In the genomic region with DNA sequence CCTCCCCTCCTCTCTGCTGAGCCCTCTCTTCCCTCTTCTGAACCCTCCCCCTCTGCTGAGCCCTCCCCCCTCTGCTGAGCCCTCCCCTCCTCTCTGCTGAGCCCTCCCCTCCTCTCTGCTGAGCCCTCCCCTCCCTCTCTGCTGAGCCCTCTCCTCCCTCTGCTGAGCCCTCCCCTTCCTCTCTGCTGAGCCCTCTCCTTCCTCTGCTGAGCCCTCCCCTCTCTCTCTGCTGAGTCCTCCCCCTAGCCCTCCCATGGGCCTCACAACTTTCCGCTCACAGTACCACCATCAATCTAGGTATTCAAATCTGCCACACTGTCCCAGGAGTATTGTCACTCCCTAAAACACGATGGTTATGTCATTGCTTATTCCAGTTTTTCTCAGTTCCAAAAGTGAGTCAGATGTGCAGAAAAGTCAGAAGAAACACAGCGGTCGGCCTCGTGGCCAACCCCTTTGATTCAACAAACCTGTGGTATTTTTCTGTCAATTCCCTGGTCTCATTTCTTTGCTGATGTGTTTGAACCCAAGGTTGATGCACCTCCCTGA, we compare ENCODE assay signal across 16 mouse cellular contexts. TPM values are rescaled to one million over a fixed set of nuclear protein-coding genes. Genes with fewer than 3 reads are reported as not detected.
DNase-seq lines count a peak whose midpoint lies in the region; ATAC-seq lines count a peak whose summit lies in the region.
"Had no signal": no experiment of that assay in that cellular context is flagged by ENCODE, and none has a peak within 500 bp of the region (broad histone marks: within the 10 kb centered on the region; RNA-seq: fewer than 3 reads in every experiment).

No protein-coding gene starts in this region.

- no peaks in the 10 kb centered on the region for H3K9me3 ChIP-seq in hindbrain, embryonic 11.5 days (ENCODE audit: control insufficient read depth, low read length)
- no peaks in the 10 kb centered on the region for H3K9me3 ChIP-seq in hindbrain, embryonic 10.5 days
- no peaks in the 10 kb centered on the region for H3K9me3 ChIP-seq in forebrain, embryonic 11.5 days (ENCODE audit: control insufficient read depth, low read length)
- H3K9me3 ChIP-seq: embryonic facial prominence, embryonic 12.5 days; heart, embryonic 15.5 days; liver, embryonic 15.5 days had no signal

- no peaks in the 10 kb centered on the region for H3K27me3 ChIP-seq in hindbrain, embryonic 11.5 days (ENCODE audit: control insufficient read depth, insufficient read depth, low read length)
- H3K27me3 ChIP-seq in hindbrain, embryonic 10.5 days (ENCODE audit: insufficient read depth, poor library complexity, severe bottlenecking) = no peaks in the 10 kb centered on the region
- H3K27me3 ChIP-seq in forebrain, embryonic 11.5 days (ENCODE audit: control insufficient read depth, insufficient read depth, low read length) = no peaks in the 10 kb centered on the region
- H3K27me3 ChIP-seq: embryonic facial prominence, embryonic 12.5 days; heart, embryonic 15.5 days; liver, embryonic 15.5 days had no signal

- ATAC-seq in hindbrain, embryonic 11.5 days (ENCODE audit: low FRiP score) = peak; percentile 47; the same call in 1 of the 2 replicates
- peak; percentile 20; the same call in 1 of the 2 replicates for ATAC-seq in megakaryocyte progenitor cell, adult 5-6 weeks (replicated peaks; ENCODE audit: poor library complexity)
- no peak for ATAC-seq in forebrain, embryonic 11.5 days (replicated peaks; ENCODE audit: low FRiP score)

- peaks cover 2% of the 10 kb centered on the region; the same call in 1 of the 2 replicates for H3K36me3 ChIP-seq in hindbrain, embryonic 11.5 days (ENCODE audit: control insufficient read depth, insufficient read depth, low read length)
- peaks cover 83% of the 10 kb centered on the region for H3K36me3 ChIP-seq in hindbrain, embryonic 10.5 days
- peaks cover 4% of the 10 kb centered on the region; the same call in 1 of the 2 replicates for H3K36me3 ChIP-seq in forebrain, embryonic 11.5 days (ENCODE audit: control insufficient read depth, insufficient read depth, low read length)
- H3K36me3 ChIP-seq: liver, embryonic 15.5 days had no signal

- DNase-seq in hindbrain, embryonic 11.5 days (ENCODE audit: low spot score) = no peak
- DNase-seq in hindbrain, embryonic 10.5 days (ENCODE audit: low spot score) = no peak
- DNase-seq in 3T3-L1 (ENCODE audit: low read depth, low spot score) = peak; percentile 18
- DNase-seq in WW6 (ENCODE audit: low read depth, low spot score) = peak; percentile 66
- DNase-seq in forebrain, embryonic 11.5 days (ENCODE audit: low spot score) = no peak
- no peak for DNase-seq in adipocyte (ENCODE audit: low spot score)
- no peak for DNase-seq in gastrocnemius, postnatal 25 days
- DNase-seq: cerebellum, adult 9-10 months; kidney, adult 11 months; lung, postnatal 36 days; thymus, postnatal 14 days had no signal

- whole genome bisulfite sequencing in hindbrain, embryonic 11.5 days = 74% methylated on average over 5 of the region's 5 CpGs
- WGBS in hindbrain, embryonic 10.5 days = 88% methylated on average over 5 of the region's 5 CpGs
- 92% methylated on average over 5 of the region's 5 CpGs for WGBS in forebrain, embryonic 11.5 days

- H3K4me3 ChIP-seq in hindbrain, embryonic 11.5 days (ENCODE audit: low read depth, low read length) = no peak overlapping the region
- no peak overlapping the region for H3K4me3 ChIP-seq in hindbrain, embryonic 10.5 days
- no peak overlapping the region for H3K4me3 ChIP-seq in forebrain, embryonic 11.5 days (ENCODE audit: low read depth, low read length)
- H3K4me3 ChIP-seq: embryonic facial prominence, embryonic 12.5 days; heart, embryonic 15.5 days; liver, embryonic 15.5 days had no signal

- H3K9ac ChIP-seq in hindbrain, embryonic 11.5 days (ENCODE audit: low read depth, low read length) = no peak overlapping the region
- no peak overlapping the region for H3K9ac ChIP-seq in forebrain, embryonic 11.5 days (ENCODE audit: low read length)
- H3K9ac ChIP-seq: embryonic facial prominence, embryonic 12.5 days; heart, embryonic 15.5 days; hindbrain, embryonic 14.5 days; liver, embryonic 15.5 days had no signal

- no peaks in the 10 kb centered on the region for H3K4me1 ChIP-seq in hindbrain, embryonic 11.5 days (replicated peaks; ENCODE audit: control insufficient read depth, insufficient read depth, low read length)
- H3K4me1 ChIP-seq in hindbrain, embryonic 10.5 days (replicated peaks) = 0 out of 2 replicates have a peak, but pooled peaks cover under 1% of the 10 kb centered on the region
- no peaks in the 10 kb centered on the region for H3K4me1 ChIP-seq in forebrain, embryonic 11.5 days (replicated peaks; ENCODE audit: control insufficient read depth, insufficient read depth, low read length)
- H3K4me1 ChIP-seq: embryonic facial prominence, embryonic 12.5 days; heart, embryonic 15.5 days; liver, embryonic 15.5 days had no signal

- H3K4me2 ChIP-seq in hindbrain, embryonic 11.5 days (replicated peaks; ENCODE audit: low read depth, low read length) = no peak overlapping the region
- H3K4me2 ChIP-seq in forebrain, embryonic 11.5 days (ENCODE audit: low read depth, low read length, severe bottlenecking) = no peak overlapping the region
- H3K4me2 ChIP-seq: embryonic facial prominence, embryonic 12.5 days; heart, embryonic 15.5 days; hindbrain, embryonic 14.5 days; liver, embryonic 15.5 days had no signal

- H3K27ac ChIP-seq in hindbrain, embryonic 11.5 days (ENCODE audit: low read depth, low read length) = no peak overlapping the region
- no peak overlapping the region for H3K27ac ChIP-seq in hindbrain, embryonic 10.5 days
- no peak overlapping the region for H3K27ac ChIP-seq in forebrain, embryonic 11.5 days (ENCODE audit: low read depth, low read length)
- H3K27ac ChIP-seq: embryonic facial prominence, embryonic 12.5 days; heart, embryonic 15.5 days; hindbrain, embryonic 14.5 days; liver, embryonic 15.5 days had no signal

RNA-seq across cellular contexts. Expression of gene Rtkn2, which starts 49.8 kb away (rescaled TPM):
- polyA plus RNA-seq in hindbrain, embryonic 11.5 days (2014; fragmentation: Nextera tagmentation; extraction: Ambion mirVana) = 17.7 and 17.8 TPM in 2 replicates
- polyA plus RNA-seq in hindbrain, embryonic 10.5 days (2016; fragmentation: Nextera tagmentation; extraction: Ambion mirVana) = 18.9 and 20.3 TPM in 2 replicates
- 5.6 and 7.2 TPM in 2 replicates for total RNA-seq in megakaryocyte progenitor cell, adult 5-6 weeks (2015)
- 11.3 and 13.3 TPM in 2 replicates for total RNA-seq in megakaryocyte progenitor cell, adult 5-6 weeks (2017)
- 28.5 and 30.4 TPM in 2 replicates for polyA plus RNA-seq in forebrain, embryonic 11.5 days (2014; fragmentation: Nextera tagmentation; extraction: Ambion mirVana)
- under 1 TPM; 0.29 to 0.36 TPM for total RNA-seq in gastrocnemius, postnatal 25 days (2021)

Comparison
In these comparisons a context has a peak if more than half of its experiments do, and no peak if none do; other contexts are left out.
1. DNase-seq: peak in 3T3-L1 (single experiment) and WW6 (single experiment); none in hindbrain, embryonic 11.5 days (single experiment), hindbrain, embryonic 10.5 days (single experiment), forebrain, embryonic 11.5 days (single experiment), adipocyte (single experiment) and gastrocnemius, postnatal 25 days (single experiment).